Mouse (Mus musculus) kidney, embryonic 15.5 days (tissue): Measurements from ENCODE around the gene Fam168a. TPM values are rescaled to one million over a fixed set of nuclear protein-coding genes. Genes with fewer than 3 reads are reported as not detected.

ENCODE experiments used
- ATAC-seq: fragments of 200-750 bp; cut with Nextera tagmentation; replicated peaks from 2 replicates; pipeline ENCODE4 v1.8.0; 2017; ENCODE audit warnings: moderate TSS enrichment; ENCODE audit not compliant: low FRiP score
- H3K27ac ChIP-seq: fragments of 300-500 bp; sonication (generic); 2 replicates; pipeline ENCODE4 v1.5.1; 2015; ENCODE audit warnings: mild to moderate bottlenecking, inconsistent platforms
- H3K27me3 ChIP-seq: fragments of 300-500 bp; sonication (generic); 2 replicates; pipeline ENCODE4 v1.6.1; 2015; ENCODE audit warnings: inconsistent platforms
- H3K36me3 ChIP-seq: fragments of 300-500 bp; sonication (generic); 2 replicates; pipeline ENCODE4 v1.6.1; 2015; ENCODE audit warnings: inconsistent platforms
- H3K4me1 ChIP-seq: fragments of 300-500 bp; sonication (generic); 2 replicates; pipeline ENCODE4 v1.6.1; 2015; ENCODE audit warnings: inconsistent platforms
- H3K4me2 ChIP-seq: fragments of 300-500 bp; sonication (generic); 2 replicates; pipeline ENCODE4 v1.6.1; 2015; ENCODE audit warnings: moderate library complexity, mild to moderate bottlenecking, inconsistent platforms
- H3K4me3 ChIP-seq: fragments of 300-500 bp; sonication (generic); replicated peaks from 2 replicates; pipeline ENCODE4 v1.5.1; 2015; ENCODE audit warnings: mild to moderate bottlenecking, inconsistent platforms
- H3K9ac ChIP-seq: fragments of 300-500 bp; sonication (generic); 2 replicates; pipeline ENCODE4 v1.6.1; 2015; ENCODE audit warnings: mild to moderate bottlenecking, inconsistent platforms
- H3K9me3 ChIP-seq: fragments of 300-500 bp; sonication (generic); replicated peaks from 2 replicates; pipeline ENCODE4 v1.6.1; 2016; ENCODE audit warnings: inconsistent platforms
- WGBS: fragments of 180-500 bp; shearing (Covaris S2); methylation state at CpG from one replicate; pipeline ENCODE4 v1.1.7; 2015; ENCODE audit warnings: mixed read lengths; 5-methylcytosine and 5-hydroxymethylcytosine counted together
- polyA plus RNA-seq: library from polyadenylated mRNA; unstranded; fragments of >200 nt; fragmentation: Nextera tagmentation; extraction: Ambion mirVana; gene quantifications from 2 replicates; pipeline ENCODE4 v1.2.1, GENCODE M21; 2015

Fam168a gene
- polyA plus RNA-seq, 1 experiment from 2014 or later: 46.1 TPM

DNA sequence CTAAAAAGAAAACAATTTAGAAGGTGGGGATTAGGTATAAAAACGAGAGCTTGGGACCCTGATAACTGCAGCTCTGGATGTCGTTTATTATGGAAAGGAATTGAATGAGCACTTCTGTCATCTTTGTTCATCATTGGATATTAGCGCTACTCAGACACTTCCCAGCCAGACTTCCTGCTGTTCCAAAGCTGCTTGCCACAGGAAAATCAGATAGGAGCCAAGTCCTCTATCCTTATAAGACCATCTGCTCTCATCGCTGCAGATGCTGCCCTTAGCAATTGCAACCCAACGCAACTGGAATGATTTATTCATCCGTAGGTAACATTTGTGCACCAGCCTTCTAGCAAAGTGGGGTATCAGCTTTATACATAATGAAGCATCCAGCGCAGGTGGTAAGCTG lies 52.3 kb downstream of the Fam168a start:
- no peaks in the 10 kb centered on the region for H3K27me3 ChIP-seq
- no peak overlapping the region for H3K4me2 ChIP-seq
- H3K9me3 ChIP-seq: no peaks in the 10 kb centered on the region
- no peak overlapping the region for H3K27ac ChIP-seq
- H3K4me3 ChIP-seq: no peak overlapping the region
- H3K4me1 ChIP-seq: no peaks in the 10 kb centered on the region
- no peak for ATAC-seq
- 85% methylated on average over 7 of the region's 7 CpGs for WGBS
- H3K9ac ChIP-seq: no peak overlapping the region
- H3K36me3 ChIP-seq: no peaks in the 10 kb centered on the region

DNA sequence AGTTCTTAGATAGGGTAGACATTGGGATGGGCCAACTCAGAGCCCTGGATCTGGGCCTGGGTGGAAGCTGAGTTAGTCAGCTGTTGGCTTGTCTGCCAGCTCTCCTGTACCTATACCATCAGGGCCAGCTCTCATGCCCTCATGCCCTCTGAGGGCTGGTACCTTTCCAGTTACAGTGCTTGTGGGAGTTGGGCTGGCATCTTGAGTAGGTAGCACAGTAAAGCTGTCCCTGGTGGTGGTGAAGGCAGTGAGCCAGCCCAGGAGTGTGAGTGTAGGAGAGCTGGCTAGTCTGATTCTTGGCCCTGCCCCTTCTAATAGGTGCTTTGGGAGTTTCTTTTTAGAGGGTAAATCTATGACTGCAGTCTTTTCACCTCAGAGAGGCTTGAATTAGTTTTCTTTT lies 56.3 kb downstream of the Fam168a start:
- Histone ChIP-seq H3K36me3 (no peaks in the 10 kb centered on the region), H3K4me2 (no peak overlapping the region), H3K27ac (no peak overlapping the region), H3K4me3 (no peak overlapping the region), H3K9me3 (no peaks in the 10 kb centered on the region), H3K27me3 (no peaks in the 10 kb centered on the region), H3K4me1 (no peaks in the 10 kb centered on the region), H3K9ac (no peak overlapping the region)
- no peak for ATAC-seq

DNA sequence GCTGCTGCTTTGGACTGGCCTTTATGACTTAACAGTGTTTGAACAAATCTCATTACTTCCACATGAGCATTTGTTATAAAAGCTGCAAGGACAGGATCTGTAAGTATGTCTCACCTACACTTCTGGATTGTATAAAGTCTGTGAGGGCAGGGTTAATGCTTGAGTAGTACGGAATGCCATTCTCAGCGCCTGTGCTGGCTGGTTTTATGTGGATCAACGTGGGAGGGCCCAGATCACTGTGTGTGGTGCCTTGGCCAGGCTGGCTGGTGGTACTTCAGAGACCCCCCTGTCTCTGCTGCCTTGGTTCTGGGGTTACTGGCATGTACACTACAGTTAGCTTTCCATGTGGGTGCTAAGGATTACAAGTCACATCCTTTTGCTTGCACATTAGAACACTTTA lies 61.1 kb downstream of the Fam168a start:
- no peaks in the 10 kb centered on the region for H3K9me3 ChIP-seq
- 43% methylated on average over 3 of the region's 3 CpGs for WGBS
- no peak overlapping the region for H3K27ac ChIP-seq
- peaks cover 7% of the 10 kb centered on the region; the same call in 1 of the 2 replicates for H3K36me3 ChIP-seq
- no peak overlapping the region for H3K4me3 ChIP-seq
- H3K4me2 ChIP-seq: no peak overlapping the region
- no peaks in the 10 kb centered on the region for H3K27me3 ChIP-seq
- H3K4me1 ChIP-seq: no peaks in the 10 kb centered on the region
- no peak for ATAC-seq
- H3K9ac ChIP-seq: no peak overlapping the region

DNA sequence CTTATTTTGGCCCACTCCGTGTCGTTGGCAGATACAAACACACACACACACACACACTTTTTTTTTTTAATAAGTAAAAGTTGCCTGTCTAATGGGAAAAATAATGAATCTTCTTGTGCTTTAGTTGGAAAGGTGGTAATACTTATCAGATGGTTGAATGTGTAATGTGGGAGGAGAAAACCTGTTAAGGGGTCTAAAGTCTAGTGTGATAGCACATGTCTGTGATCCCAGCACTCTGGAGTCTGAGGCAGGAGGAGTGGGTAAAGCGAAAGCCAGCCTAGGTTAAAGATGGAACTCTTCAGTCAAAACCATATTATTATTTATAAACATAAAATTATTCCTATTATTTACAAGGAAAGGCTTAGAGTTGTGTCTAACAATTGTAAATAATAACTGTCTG lies 61.6 kb downstream of the Fam168a start:
- Histone ChIP-seq H3K4me2 (no peak overlapping the region), H3K9ac (no peak overlapping the region), H3K4me1 (no peaks in the 10 kb centered on the region), H3K4me3 (no peak overlapping the region), H3K36me3 (peaks cover 7% of the 10 kb centered on the region; the same call in 1 of the 2 replicates), H3K27ac (no peak overlapping the region), H3K9me3 (no peaks in the 10 kb centered on the region), H3K27me3 (no peaks in the 10 kb centered on the region)
- 94% methylated on average over 3 of the region's 3 CpGs for WGBS
- ATAC-seq: no peak

DNA sequence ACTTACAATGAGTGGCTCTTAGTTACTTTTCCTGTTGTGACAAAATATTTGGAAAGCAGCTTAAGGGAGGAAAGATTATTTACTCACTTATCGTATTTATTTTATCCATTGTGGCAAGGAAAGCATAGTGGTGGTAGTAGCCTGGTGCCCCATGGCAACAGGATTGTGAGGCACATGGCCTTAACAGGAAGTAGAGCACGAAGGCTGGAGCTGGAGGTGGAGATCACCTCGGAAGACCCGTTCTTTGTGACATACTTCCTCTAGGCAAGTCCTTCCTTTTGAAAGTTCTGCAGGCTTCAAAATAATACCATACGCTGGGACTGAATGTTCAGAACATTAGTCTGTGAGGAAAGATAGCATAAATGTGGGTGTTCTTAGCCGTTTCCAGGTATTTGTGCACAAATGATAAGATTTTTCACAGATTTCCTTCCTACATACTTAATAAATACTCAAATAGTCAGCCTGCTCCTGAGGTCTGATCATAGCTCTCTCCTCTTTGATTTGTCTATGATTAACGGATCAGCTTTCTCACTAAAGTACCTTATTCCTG lies 63.2 kb downstream of the Fam168a start:
- no peak for ATAC-seq
- 90% methylated on average over 7 of the region's 7 CpGs for WGBS
- no peak overlapping the region for H3K4me3 ChIP-seq
- H3K27me3 ChIP-seq: no peaks in the 10 kb centered on the region
- no peaks in the 10 kb centered on the region for H3K9me3 ChIP-seq
- H3K27ac ChIP-seq: no peak overlapping the region
- no peak overlapping the region for H3K4me2 ChIP-seq
- H3K36me3 ChIP-seq: peaks cover 11% of the 10 kb centered on the region; the same call in 1 of the 2 replicates
- H3K4me1 ChIP-seq: no peaks in the 10 kb centered on the region
- no peak overlapping the region for H3K9ac ChIP-seq

DNA sequence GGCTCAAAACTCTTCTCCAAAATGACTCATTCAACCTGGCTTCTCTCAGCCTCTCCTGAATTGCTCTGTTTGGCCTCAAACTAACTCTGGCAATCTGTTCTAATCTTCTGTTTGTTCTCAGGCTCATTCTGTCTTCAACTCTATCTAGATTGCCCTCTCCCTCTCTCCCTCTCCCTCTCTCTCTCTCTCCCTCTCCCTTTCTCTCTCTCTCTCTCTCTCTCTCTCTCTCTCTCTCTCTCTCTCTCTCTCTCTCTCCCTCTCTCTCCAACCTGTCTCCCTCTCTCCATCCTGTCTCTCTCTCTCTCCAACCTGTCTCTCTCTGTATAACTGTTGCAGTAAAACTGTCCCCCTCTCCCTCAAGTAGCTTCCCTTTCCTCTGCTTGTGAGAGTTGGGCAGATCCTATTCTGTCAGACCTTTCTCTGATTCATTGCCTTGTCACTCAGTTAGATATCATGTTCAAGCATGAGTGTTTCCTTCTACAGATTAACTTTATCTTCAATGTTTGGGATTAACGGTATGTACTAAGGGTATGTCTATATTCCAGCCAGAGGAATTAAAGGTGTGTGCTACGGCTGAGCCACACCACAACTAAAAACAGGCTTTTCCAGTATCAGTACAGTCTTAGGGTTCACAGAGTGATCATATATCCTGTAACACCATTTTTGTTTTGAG lies 64.4 kb downstream of the Fam168a start:
- no peak for ATAC-seq
- Histone ChIP-seq H3K27ac (no peak overlapping the region), H3K9me3 (no peaks in the 10 kb centered on the region), H3K4me3 (no peak overlapping the region), H3K9ac (no peak overlapping the region), H3K4me2 (no peak overlapping the region), H3K4me1 (no peaks in the 10 kb centered on the region), H3K27me3 (no peaks in the 10 kb centered on the region), H3K36me3 (peaks cover 12% of the 10 kb centered on the region; the same call in 1 of the 2 replicates)
- 92% methylated on average over 2 of the region's 2 CpGs for WGBS

DNA sequence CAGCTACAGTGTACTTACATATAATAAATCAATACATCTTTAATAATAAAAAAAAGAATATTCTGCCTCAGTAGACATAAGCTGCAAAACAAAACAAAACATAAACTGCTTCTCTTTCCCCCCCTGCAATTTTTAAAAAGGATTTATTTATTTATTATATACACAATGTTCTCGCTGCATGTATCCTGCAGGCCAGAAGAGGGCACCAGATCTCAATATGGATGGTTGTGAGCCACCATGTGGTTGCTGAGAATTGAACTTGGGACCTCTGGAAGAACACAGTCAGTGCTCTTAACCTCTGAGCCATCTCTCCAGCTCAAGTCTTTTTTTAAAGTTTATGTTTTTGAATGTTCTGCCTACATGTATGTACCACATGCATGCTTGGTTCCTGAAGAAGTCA lies 67.8 kb downstream of the Fam168a start:
- Histone ChIP-seq H3K4me3 (no peak overlapping the region), H3K27ac (no peak overlapping the region), H3K36me3 (peaks cover 12% of the 10 kb centered on the region; the same call in 1 of the 2 replicates), H3K4me1 (no peaks in the 10 kb centered on the region), H3K4me2 (no peak overlapping the region), H3K27me3 (no peaks in the 10 kb centered on the region), H3K9ac (no peak overlapping the region), H3K9me3 (no peaks in the 10 kb centered on the region)
- 100% methylated on average over 1 of the region's 1 CpGs for WGBS
- no peak for ATAC-seq

DNA sequence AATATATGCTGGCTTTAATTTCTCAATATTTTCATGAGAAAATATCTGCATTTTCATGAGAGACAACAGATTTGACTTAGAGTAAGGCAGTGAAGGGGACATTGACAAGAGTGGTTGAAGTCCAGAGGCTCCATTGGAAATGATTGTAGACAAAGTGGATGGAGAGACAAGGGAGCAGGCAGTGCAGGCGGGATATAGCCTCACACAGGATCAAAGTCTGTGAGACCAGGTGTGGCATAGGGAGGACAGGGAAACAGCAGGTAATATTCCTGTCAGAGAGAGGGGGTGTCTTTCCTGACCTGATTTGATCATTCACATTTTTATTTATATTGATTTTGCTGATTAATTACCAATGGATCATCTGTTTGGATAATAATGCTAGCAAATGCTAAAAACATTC lies 69.4 kb downstream of the Fam168a start:
- Histone ChIP-seq H3K27me3 (no peaks in the 10 kb centered on the region), H3K9me3 (no peaks in the 10 kb centered on the region), H3K27ac (no peak overlapping the region), H3K4me3 (no peak overlapping the region), H3K4me2 (no peak overlapping the region), H3K4me1 (no peaks in the 10 kb centered on the region), H3K9ac (no peak overlapping the region), H3K36me3 (0 out of 2 replicates have a peak, but pooled peaks cover 8% of the 10 kb centered on the region)
- ATAC-seq: no peak
- 91% methylated on average over 1 of the region's 1 CpGs for WGBS

DNA sequence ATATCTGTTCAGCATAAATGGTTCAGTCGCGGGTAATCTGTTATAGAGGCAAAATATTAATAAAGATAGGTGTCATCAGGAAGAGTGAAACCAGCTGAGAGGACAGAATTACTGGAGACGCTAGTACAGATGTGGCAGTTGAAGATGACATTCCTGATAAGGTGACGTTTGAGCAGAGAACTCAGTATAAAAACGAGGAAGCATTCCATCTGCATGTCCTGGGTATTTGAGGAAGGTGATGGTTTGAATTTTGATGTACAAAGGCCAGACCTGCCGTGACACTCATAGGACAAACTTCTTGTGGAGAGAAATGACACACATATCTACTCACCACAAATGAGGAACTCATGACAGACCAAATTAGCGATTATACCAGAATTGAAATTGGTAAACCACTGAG lies 73.8 kb downstream of the Fam168a start:
- Histone ChIP-seq H3K4me2 (no peak overlapping the region), H3K4me3 (no peak overlapping the region), H3K27me3 (no peaks in the 10 kb centered on the region), H3K9ac (no peak overlapping the region), H3K4me1 (peaks cover 4% of the 10 kb centered on the region; the same call in 1 of the 2 replicates), H3K27ac (no peak overlapping the region), H3K9me3 (no peaks in the 10 kb centered on the region), H3K36me3 (no peaks in the 10 kb centered on the region)
- WGBS: 84% methylated on average over 7 of the region's 7 CpGs
- no peak for ATAC-seq

DNA sequence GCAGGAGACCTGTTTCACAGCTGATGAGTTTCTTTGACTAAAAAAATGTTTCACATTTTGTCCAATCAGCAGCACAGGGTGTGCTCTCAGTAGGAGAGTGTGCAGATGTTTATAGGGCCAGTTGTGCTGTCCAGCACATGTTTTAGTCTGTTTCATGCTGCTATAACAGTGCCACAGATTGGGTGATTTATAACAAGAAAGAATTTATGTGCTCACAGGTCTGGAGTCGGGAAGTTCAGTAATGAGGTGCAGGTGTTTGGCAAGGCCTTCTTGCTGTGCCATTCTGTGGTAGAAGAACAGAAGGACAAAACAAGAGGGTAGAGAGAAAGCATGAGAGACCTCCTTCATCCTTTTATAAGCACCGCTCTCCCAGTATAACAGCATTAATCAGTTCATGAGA lies 78.2 kb downstream of the Fam168a start:
- 44% methylated on average over 2 of the region's 2 CpGs for WGBS
- Histone ChIP-seq H3K27ac (no peak overlapping the region), H3K4me1 (peaks cover 9% of the 10 kb centered on the region; the same call in 1 of the 2 replicates), H3K9ac (no peak overlapping the region), H3K27me3 (no peaks in the 10 kb centered on the region), H3K4me3 (no peak overlapping the region), H3K36me3 (no peaks in the 10 kb centered on the region), H3K9me3 (no peaks in the 10 kb centered on the region), H3K4me2 (no peak overlapping the region)
- no peak for ATAC-seq

DNA sequence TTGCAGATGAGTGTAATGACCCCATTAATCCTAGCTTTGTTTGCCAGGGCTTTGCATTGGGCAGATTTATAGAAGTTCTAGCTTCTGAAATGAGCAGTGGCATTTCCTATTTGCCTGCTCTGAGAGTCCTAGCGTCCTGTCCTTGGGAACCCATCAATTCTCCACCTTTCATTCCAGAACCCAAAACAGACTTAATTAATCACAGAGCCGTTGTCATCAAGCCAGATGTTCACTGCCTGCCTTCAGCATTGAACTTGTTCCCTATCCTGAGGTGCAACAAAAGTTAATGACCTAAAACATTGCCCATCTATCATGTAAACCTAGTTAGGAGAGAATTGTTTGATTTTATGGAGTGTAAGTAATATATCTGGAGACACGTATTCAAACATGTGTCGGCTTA lies 79.0 kb downstream of the Fam168a start:
- Histone ChIP-seq H3K4me3 (no peak overlapping the region), H3K4me1 (peaks cover 9% of the 10 kb centered on the region; the same call in 1 of the 2 replicates), H3K27ac (no peak overlapping the region), H3K9me3 (no peaks in the 10 kb centered on the region), H3K27me3 (no peaks in the 10 kb centered on the region), H3K4me2 (no peak overlapping the region), H3K36me3 (no peaks in the 10 kb centered on the region), H3K9ac (no peak overlapping the region)
- ATAC-seq: no peak
- 22% methylated on average over 4 of the region's 4 CpGs for WGBS

DNA sequence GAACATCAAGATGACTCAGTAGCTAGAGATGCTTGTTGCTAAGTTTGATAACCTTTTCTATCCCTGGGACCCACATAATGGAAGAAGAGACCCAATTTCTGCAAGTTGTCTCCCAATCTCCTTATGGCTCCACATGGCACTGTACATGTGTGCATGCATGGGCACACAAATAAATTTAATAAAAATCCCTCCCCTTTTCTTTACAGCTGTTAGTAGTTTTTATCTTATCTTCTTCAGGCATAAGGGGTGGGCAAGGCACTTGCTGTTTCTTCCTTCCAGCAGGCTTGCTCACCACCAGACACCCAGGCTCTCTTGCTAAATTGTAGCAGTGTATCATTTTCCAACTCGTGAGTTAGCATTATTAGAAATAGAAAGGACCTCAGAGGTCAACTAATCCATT lies 79.6 kb downstream of the Fam168a start:
- ATAC-seq: no peak
- 40% methylated on average over 1 of the region's 1 CpGs for WGBS
- Histone ChIP-seq H3K27me3 (no peaks in the 10 kb centered on the region), H3K4me2 (no peak overlapping the region), H3K4me3 (no peak overlapping the region), H3K4me1 (peaks cover 9% of the 10 kb centered on the region; the same call in 1 of the 2 replicates), H3K9ac (no peak overlapping the region), H3K9me3 (no peaks in the 10 kb centered on the region), H3K36me3 (no peaks in the 10 kb centered on the region), H3K27ac (no peak overlapping the region)

DNA sequence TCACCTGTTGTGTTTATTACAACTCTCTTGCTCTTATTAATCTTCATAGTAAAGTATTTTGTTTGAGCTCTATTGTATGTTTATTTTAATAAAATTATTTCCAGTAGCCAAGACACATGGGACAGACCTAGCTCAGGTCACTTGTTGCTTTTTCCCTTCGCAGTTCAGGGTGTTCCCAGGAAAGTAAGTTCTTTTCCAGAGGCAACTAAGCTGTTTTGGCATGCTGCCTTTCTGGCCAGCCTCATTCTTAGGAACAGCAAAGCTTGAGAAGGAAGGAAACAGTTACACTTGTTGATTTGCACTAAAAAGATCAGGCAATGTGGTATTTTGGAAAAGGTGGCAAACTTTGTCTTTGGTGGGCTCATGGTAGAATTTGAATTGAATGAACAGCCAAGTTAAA lies 81.9 kb downstream of the Fam168a start:
- Histone ChIP-seq H3K4me2 (no peak overlapping the region), H3K9ac (no peak overlapping the region), H3K4me1 (peaks cover 9% of the 10 kb centered on the region; the same call in 1 of the 2 replicates), H3K36me3 (no peaks in the 10 kb centered on the region), H3K27ac (no peak overlapping the region), H3K9me3 (no peaks in the 10 kb centered on the region), H3K27me3 (no peaks in the 10 kb centered on the region), H3K4me3 (no peak overlapping the region)
- WGBS: 83% methylated on average over 1 of the region's 1 CpGs
- no peak for ATAC-seq
